Mouse (Mus musculus) kidney, postnatal 36 days (tissue): ENCODE results near the gene Apaf1.

Source experiments
- DNase-seq, 2 experiments: peaks; one replicate each; pipeline ENCODE4 v3.0.0; 2021 to 2022; ENCODE audit warnings: mixed read lengths in 2 of 2

Gene Apaf1

GRCm38 (mm10) chr10:91082550-91083392 lies at the start of gene Apaf1, which contains the start of gene Ikbip:
Apaf1 (minus strand) TSS chr10:91082770.
Ikbip (plus strand) TSS chr10:91082940.
- peak; percentile 100 for DNase-seq

- DNase-seq = no peak
These were observed 49.0 kb upstream of the Apaf1 start for GRCm38 (mm10) chr10:91131565-91131964.

GRCm38 (mm10) chr10:91130792-91131191 lies 48.2 kb upstream of the Apaf1 start:
- no peak for DNase-seq

GRCm38 (mm10) chr10:91128551-91129160 lies 46.1 kb upstream of the Apaf1 start:
- DNase-seq = peak; percentile 65 to 78

GRCm38 (mm10) chr10:91127395-91127794 lies 44.8 kb upstream of the Apaf1 start:
- DNase-seq = no peak

GRCm38 (mm10) chr10:91126618-91127355 lies 44.2 kb upstream of the Apaf1 start:
- DNase-seq = peak; percentile 53 to 62

- DNase-seq = peak; percentile 99
These were observed 41.6 kb upstream of the Apaf1 start, which contains the start of gene Slc25a3 for GRCm38 (mm10) chr10:91123828-91124822. Slc25a3 (minus strand) TSS chr10:91124059.

GRCm38 (mm10) chr10:91123281-91123827 lies 40.8 kb upstream of the Apaf1 start:
- peak; percentile 49 to 72 for DNase-seq

GRCm38 (mm10) chr10:91122646-91123045 lies 40.1 kb upstream of the Apaf1 start:
- DNase-seq = no peak

GRCm38 (mm10) chr10:91116958-91117357 lies 34.4 kb upstream of the Apaf1 start:
- no peak for DNase-seq

- no peak for DNase-seq
These were observed 27.3 kb upstream of the Apaf1 start for GRCm38 (mm10) chr10:91109841-91110240.

- no peak for DNase-seq
These were observed 23.4 kb upstream of the Apaf1 start for GRCm38 (mm10) chr10:91105981-91106380.

- DNase-seq = no peak
These were observed 20.4 kb upstream of the Apaf1 start for GRCm38 (mm10) chr10:91102799-91103590.

- DNase-seq = no peak
These were observed 19.4 kb upstream of the Apaf1 start for GRCm38 (mm10) chr10:91101936-91102335.

- DNase-seq = no peak
These were observed 17.5 kb upstream of the Apaf1 start for GRCm38 (mm10) chr10:91100101-91100500.

GRCm38 (mm10) chr10:91098056-91098455 lies 15.5 kb upstream of the Apaf1 start:
- no peak for DNase-seq

- peak in 1 of 2 experiments; percentile 30 for DNase-seq
These were observed 11.9 kb upstream of the Apaf1 start for GRCm38 (mm10) chr10:91094251-91095104.

GRCm38 (mm10) chr10:91092812-91093211 lies 10.2 kb upstream of the Apaf1 start:
- DNase-seq = no peak

GRCm38 (mm10) chr10:91083393-91083927 lies 890 bp upstream of the Apaf1 start:
- DNase-seq = peak in 1 of 2 experiments; percentile 7
